Mouse (Mus musculus) lung, postnatal 0 days (tissue): ENCODE data around the gene Dock3.

ENCODE experiments used
- CTCF ChIP-seq: IDR thresholded peaks from 2 replicates; pipeline ENCODE4 v1.5.1; 2016; ENCODE audit warnings: antibody characterized with exemption, mild to moderate bottlenecking
- EP300 ChIP-seq: IDR thresholded peaks from 2 replicates; pipeline ENCODE4 v1.6.1; 2016; ENCODE audit warnings: antibody characterized with exemption, mild to moderate bottlenecking, control low read depth

GRCm38 (mm10) chr9:106874216-106874615 is 357.5 kb downstream of the Dock3 start:
- TF ChIP-seq EP300 = no peak
- no peak for TF ChIP-seq CTCF
